Mouse (Mus musculus) layer of hippocampus, adult 8-10 months (tissue): ENCODE data around the gene Krt33b. TPM values are rescaled to one million over a fixed set of nuclear protein-coding genes. Genes with fewer than 3 reads are reported as not detected.

Experiments
- DNase-seq, 2 experiments: peaks; one replicate each; pipeline ENCODE4 v3.0.0; 2022; ENCODE audit warnings: low spot score in 2 of 2
- total RNA-seq, 4 experiments: library from RNA; stranded (reverse); gene quantifications; 2 replicates each; pipeline ENCODE4 v1.2.4; 2022

Krt33b gene
- total RNA-seq: not detected

GRCm38 (mm10) chr11:100029768-100030167, at the start of gene Krt33b:
TSS of gene Krt33b (minus strand) at chr11:100029868.
- no peak for DNase-seq

GRCm38 (mm10) chr11:100073873-100074272, 44.2 kb upstream of the Krt33b start:
- no peak for DNase-seq

- DNase-seq: no peak
These were observed 37.8 kb upstream of the Krt33b start for GRCm38 (mm10) chr11:100067293-100068036.

- no peak for DNase-seq
These were observed 36.8 kb upstream of the Krt33b start for GRCm38 (mm10) chr11:100066236-100067010.

- no peak for DNase-seq
These were observed 29.2 kb upstream of the Krt33b start for GRCm38 (mm10) chr11:100058875-100059274.

GRCm38 (mm10) chr11:100055686-100056655, 26.3 kb upstream of the Krt33b start:
- no peak for DNase-seq

- no peak for DNase-seq
These were observed 20.8 kb upstream of the Krt33b start, which contains the start of gene Krt31 for GRCm38 (mm10) chr11:100050451-100050850. TSS of gene Krt31 (minus strand) at chr11:100050551.

- DNase-seq: no peak
These were observed 17.5 kb upstream of the Krt33b start for GRCm38 (mm10) chr11:100047193-100047592.

- no peak for DNase-seq
These were observed 16.7 kb upstream of the Krt33b start for GRCm38 (mm10) chr11:100046303-100046866.

- no peak for DNase-seq
These were observed 11.8 kb upstream of the Krt33b start, which contains the start of gene Krt34 for GRCm38 (mm10) chr11:100041454-100041853. TSS of gene Krt34 (minus strand) at chr11:100041554.

- no peak for DNase-seq
These were observed 8.2 kb downstream of the Krt33b start for GRCm38 (mm10) chr11:100021438-100021837.

- DNase-seq: no peak
These were observed 10.2 kb downstream of the Krt33b start for GRCm38 (mm10) chr11:100019466-100019865.

- DNase-seq: no peak
These were observed 13.6 kb downstream of the Krt33b start, which contains the start of gene Krt33a for GRCm38 (mm10) chr11:100016112-100016511. TSS of gene Krt33a (minus strand) at chr11:100016212.

GRCm38 (mm10) chr11:100013691-100014171, 15.9 kb downstream of the Krt33b start:
- no peak for DNase-seq

GRCm38 (mm10) chr11:100010682-100011081, 19.0 kb downstream of the Krt33b start:
- no peak for DNase-seq

- DNase-seq: no peak
These were observed 21.3 kb downstream of the Krt33b start for GRCm38 (mm10) chr11:100008336-100008735.

GRCm38 (mm10) chr11:100006624-100007023, 23.0 kb downstream of the Krt33b start:
- DNase-seq: no peak

- DNase-seq: no peak
These were observed 23.8 kb downstream of the Krt33b start for GRCm38 (mm10) chr11:100005905-100006304.

GRCm38 (mm10) chr11:100004846-100005245, 24.8 kb downstream of the Krt33b start:
- DNase-seq: peak; percentile 37 to 54

GRCm38 (mm10) chr11:99999091-99999490, 30.6 kb downstream of the Krt33b start:
- DNase-seq: no peak

- no peak for DNase-seq
These were observed 35.3 kb downstream of the Krt33b start for GRCm38 (mm10) chr11:99994384-99994661.
